Mouse (Mus musculus): ENCODE measurements around the gene Cnot3. TPM values are rescaled to one million over a fixed set of nuclear protein-coding genes. Genes with fewer than 3 reads are reported as not detected.
"Not testable (repeated sequence)": the region's sequence is repeated elsewhere in the genome, so short reads cannot be mapped to it uniquely, and the experiment has no call there.

The Cnot3 gene
- 55.3 and 56.3 TPM in 2 replicates for polyA plus RNA-seq (2015; fragmentation: Nextera tagmentation; extraction: Ambion mirVana)

DNA sequence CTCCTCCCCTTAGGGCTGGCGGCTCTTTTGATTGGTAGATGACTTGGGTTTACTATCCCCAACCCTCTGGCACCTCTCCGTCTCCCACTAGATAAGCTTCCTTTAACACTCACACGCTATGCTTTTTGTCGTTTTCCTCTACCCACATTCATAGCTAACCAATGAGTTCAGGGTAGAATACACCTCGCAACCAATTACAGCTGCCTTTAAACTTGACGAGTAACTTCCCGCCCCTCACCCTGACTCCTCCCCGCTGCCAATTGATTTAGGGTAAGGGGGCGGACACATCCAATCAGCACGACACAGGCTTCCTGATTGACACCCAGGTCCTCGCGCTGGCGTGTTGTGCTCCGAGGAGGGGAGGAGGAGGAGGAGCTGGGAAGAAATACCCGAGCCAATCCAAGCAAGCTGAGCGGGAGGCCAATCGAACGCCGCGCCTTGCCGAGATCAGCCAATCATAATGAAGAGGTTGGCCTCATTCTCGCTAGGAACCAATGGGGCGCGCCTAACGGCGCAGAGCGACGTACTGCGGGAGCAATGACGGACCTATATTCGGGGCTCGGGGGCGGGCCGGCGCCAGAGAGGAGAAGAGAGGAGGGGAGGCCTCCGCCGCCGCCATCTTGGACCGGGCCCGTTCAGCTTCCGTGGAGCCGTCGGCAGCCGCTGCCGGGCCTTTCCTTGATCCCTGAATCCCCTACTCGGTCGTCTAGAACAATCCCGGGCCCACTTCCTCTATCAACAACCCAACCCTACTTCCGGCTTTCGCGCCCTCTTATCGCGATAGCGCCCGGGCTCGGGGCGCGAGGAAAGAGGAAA is at the start of gene Cnot3:
TSS of gene Cnot3 (plus strand) at position 597 of the 816 bp plus-strand sequence.
- H3K4me1 ChIP-seq = peaks cover 43% of the 10 kb centered on the region
- H3K9me3 ChIP-seq (replicated peaks) = no peaks in the 10 kb centered on the region
- peak within 1 kb of the TSS; percentile 95 for H3K4me3 ChIP-seq
- peaks cover 32% of the 10 kb centered on the region for H3K36me3 ChIP-seq (ENCODE audit: poor library complexity, severe bottlenecking)
- ATAC-seq = peak; percentile 98
- WGBS = under 1% methylated on average over 58 of the region's 58 CpGs
- no peaks in the 10 kb centered on the region for H3K27me3 ChIP-seq
- H3K27ac ChIP-seq = peak within 1 kb of the TSS; percentile 97
- H3K9ac ChIP-seq = peak within 1 kb of the TSS; percentile 99
- peak within 1 kb of the TSS; percentile 93 for H3K4me2 ChIP-seq

DNA sequence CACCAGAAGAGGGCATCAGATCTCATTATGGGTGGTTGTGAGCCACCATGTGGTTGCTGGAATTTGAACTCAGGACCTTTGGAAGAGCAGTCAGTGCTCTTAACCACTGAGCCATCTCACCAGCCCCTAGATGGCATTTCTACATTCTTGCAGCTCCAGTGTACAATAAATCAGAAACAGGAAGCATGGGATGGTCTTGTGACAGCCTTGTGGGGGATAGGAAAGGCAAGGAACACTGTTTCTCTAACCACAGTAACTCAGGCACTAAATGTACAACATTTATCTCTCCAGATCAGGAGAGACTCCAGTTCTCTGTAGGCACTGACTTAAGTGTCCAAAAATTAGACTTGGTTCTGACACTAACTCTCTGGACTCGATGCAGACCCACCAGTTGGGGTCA is 47.3 kb upstream of the Cnot3 start:
- not testable (repeated sequence) for H3K9me3 ChIP-seq (replicated peaks); H3K4me3 ChIP-seq; H3K27ac ChIP-seq; H3K4me1 ChIP-seq; H3K4me2 ChIP-seq; H3K27me3 ChIP-seq; ATAC-seq; H3K36me3 ChIP-seq (ENCODE audit: poor library complexity, severe bottlenecking); H3K9ac ChIP-seq
- WGBS = 65% methylated on average over 1 of the region's 1 CpGs

DNA sequence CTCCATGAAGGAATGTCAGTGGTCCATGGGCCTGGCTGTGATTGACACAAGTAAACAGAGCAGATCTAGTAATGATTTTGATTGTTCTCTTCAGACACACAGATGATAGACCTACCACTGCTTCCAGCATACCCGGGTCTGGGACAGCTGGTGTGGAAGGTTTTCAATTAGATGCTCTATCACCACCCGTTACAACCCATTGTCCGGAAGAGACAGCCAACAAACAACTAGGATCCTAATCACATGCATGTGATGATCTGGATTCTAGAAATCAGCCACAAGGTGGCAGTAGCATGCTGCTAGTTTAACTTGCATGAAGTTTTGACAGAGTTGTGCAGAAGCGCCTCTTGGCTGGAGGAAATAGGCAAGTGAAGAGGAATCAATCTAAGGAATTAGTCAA is 43.9 kb upstream of the Cnot3 start:
- Histone ChIP-seq H3K27me3 (no peaks in the 10 kb centered on the region), H3K9me3 (replicated peaks) (no peaks in the 10 kb centered on the region), H3K4me2 (no peak overlapping the region), H3K9ac (no peak overlapping the region), H3K27ac (no peak overlapping the region), H3K4me3 (no peak overlapping the region), H3K36me3 (ENCODE audit: poor library complexity, severe bottlenecking) (no peaks in the 10 kb centered on the region), H3K4me1 (no peaks in the 10 kb centered on the region)
- WGBS = 9% methylated on average over 4 of the region's 4 CpGs
- 0 out of 2 replicates have a peak, but pooled peaks have one; percentile 51 for ATAC-seq

DNA sequence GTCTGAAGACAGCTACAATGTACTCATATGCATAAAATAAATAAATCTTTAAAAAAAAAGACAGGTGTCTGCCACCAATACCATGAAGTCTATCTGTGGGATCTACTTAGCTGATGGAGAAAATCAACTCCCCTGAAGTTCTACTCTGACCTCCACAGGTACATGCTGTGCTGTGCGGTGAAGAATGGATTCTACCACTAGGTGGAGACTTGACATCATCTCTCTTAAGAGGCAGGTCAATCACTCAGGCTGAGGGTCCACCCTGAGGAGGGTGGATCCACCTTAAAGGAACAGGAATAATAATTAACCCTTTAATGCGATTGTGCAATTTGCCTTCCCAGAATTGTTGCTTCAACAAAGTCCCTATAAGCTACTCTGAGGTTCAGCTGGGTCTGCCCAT is 38.3 kb upstream of the Cnot3 start:
- ATAC-seq = no peak
- Histone ChIP-seq H3K9me3 (replicated peaks) (no peaks in the 10 kb centered on the region), H3K4me3 (no peak overlapping the region), H3K4me1 (no peaks in the 10 kb centered on the region), H3K9ac (no peak overlapping the region), H3K27me3 (no peaks in the 10 kb centered on the region; the same call in 1 of the 2 replicates), H3K4me2 (no peak overlapping the region), H3K27ac (no peak overlapping the region), H3K36me3 (ENCODE audit: poor library complexity, severe bottlenecking) (no peaks in the 10 kb centered on the region)
- WGBS = 26% methylated on average over 2 of the region's 2 CpGs

- Histone ChIP-seq H3K4me3 (no peak overlapping the region), H3K27me3 (no peaks in the 10 kb centered on the region; the same call in 1 of the 2 replicates), H3K9ac (no peak overlapping the region), H3K9me3 (replicated peaks) (no peaks in the 10 kb centered on the region), H3K36me3 (ENCODE audit: poor library complexity, severe bottlenecking) (no peaks in the 10 kb centered on the region), H3K4me2 (no peak overlapping the region), H3K4me1 (no peaks in the 10 kb centered on the region), H3K27ac (no peak overlapping the region)
- ATAC-seq = no peak
- WGBS = 92% methylated on average over 6 of the region's 6 CpGs
Observed at GRCm38 (mm10) chr7:3607391-3607790, 37.7 kb upstream of the Cnot3 start.

DNA sequence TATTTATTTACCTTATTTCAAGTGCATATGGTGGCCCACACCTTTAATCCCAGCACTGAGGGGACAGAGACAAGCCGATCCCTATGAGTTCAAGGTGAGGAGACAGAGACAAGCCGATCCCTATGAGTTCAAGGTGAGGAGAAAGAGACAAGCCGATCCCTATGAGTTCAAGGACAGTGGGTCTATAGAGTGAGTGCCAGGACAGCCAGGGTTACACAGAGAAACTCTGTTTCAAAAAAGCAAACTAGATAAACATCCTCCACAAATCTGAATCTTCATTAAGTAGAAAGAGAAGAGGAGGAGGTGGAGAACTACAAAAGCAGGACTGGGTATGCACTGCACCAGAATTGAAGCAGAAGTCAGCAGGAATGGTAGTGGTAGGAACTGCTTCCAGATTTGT is 36.4 kb upstream of the Cnot3 start:
- Histone ChIP-seq H3K4me2 (no peak overlapping the region), H3K4me3 (no peak overlapping the region), H3K9ac (no peak overlapping the region), H3K27ac (no peak overlapping the region), H3K4me1 (no peaks in the 10 kb centered on the region), H3K9me3 (replicated peaks) (no peaks in the 10 kb centered on the region), H3K36me3 (ENCODE audit: poor library complexity, severe bottlenecking) (no peaks in the 10 kb centered on the region), H3K27me3 (no peaks in the 10 kb centered on the region; the same call in 1 of the 2 replicates)
- 89% methylated on average over 3 of the region's 3 CpGs for WGBS
- ATAC-seq = no peak

DNA sequence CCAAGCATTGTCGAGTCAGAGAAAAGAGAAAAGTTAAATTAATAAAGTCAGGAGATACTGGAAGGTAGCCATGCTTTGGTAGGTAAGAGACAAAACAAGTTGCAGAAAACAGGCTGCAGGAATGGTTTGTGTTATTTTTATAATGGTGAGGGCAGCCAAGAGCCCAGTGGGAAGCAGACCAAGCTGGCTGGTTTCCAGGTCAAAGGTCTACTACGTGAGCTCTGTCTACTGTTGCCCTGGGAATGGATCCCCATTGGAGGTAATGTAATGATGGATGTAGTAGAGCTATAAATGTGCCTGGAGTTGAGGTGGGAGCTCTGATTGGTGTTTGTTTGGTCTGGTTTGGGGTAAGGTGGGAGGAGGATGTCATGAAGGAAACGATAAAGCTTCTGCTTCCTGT is 36.0 kb upstream of the Cnot3 start:
- no peak for ATAC-seq
- H3K4me3 ChIP-seq = no peak overlapping the region
- no peak overlapping the region for H3K9ac ChIP-seq
- WGBS = 84% methylated on average over 3 of the region's 3 CpGs
- no peak overlapping the region for H3K27ac ChIP-seq
- H3K9me3 ChIP-seq (replicated peaks) = no peaks in the 10 kb centered on the region
- no peak overlapping the region for H3K4me2 ChIP-seq
- no peaks in the 10 kb centered on the region for H3K36me3 ChIP-seq (ENCODE audit: poor library complexity, severe bottlenecking)
- no peaks in the 10 kb centered on the region for H3K4me1 ChIP-seq
- H3K27me3 ChIP-seq = no peaks in the 10 kb centered on the region; the same call in 1 of the 2 replicates

DNA sequence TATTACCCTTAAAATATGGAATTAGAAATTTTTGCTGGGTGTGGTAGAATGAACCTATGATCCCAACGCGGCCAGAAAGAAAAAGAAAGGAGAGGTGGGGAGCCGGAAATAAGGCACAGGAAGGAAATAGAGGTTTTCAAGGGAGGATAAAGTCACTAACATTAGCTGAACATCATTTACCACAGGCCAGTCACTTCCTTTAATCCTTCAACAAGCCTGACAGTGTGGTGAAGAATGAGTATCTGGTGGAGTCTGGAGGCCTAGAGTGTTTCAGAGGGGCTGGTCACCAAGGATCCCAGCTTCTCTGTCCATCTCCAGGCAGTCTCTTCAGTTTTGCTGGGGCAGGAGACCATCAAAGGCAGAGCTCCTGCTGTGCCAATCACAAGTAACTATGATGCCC is 34.6 kb upstream of the Cnot3 start:
- WGBS = 93% methylated on average over 3 of the region's 3 CpGs
- no peak overlapping the region for H3K4me2 ChIP-seq
- H3K27me3 ChIP-seq = no peaks in the 10 kb centered on the region; the same call in 1 of the 2 replicates
- H3K4me3 ChIP-seq = no peak overlapping the region
- no peak overlapping the region for H3K27ac ChIP-seq
- H3K36me3 ChIP-seq (ENCODE audit: poor library complexity, severe bottlenecking) = no peaks in the 10 kb centered on the region
- ATAC-seq = no peak
- no peak overlapping the region for H3K9ac ChIP-seq
- H3K9me3 ChIP-seq (replicated peaks) = no peaks in the 10 kb centered on the region
- H3K4me1 ChIP-seq = no peaks in the 10 kb centered on the region

GRCm38 (mm10) chr7:3611006-3611405 is 34.1 kb upstream of the Cnot3 start:
- Histone ChIP-seq H3K4me2 (no peak overlapping the region), H3K9me3 (replicated peaks) (no peaks in the 10 kb centered on the region), H3K4me3 (no peak overlapping the region), H3K9ac (no peak overlapping the region), H3K27ac (no peak overlapping the region), H3K27me3 (no peaks in the 10 kb centered on the region; the same call in 1 of the 2 replicates), H3K4me1 (no peaks in the 10 kb centered on the region), H3K36me3 (ENCODE audit: poor library complexity, severe bottlenecking) (no peaks in the 10 kb centered on the region)
- WGBS = 89% methylated on average over 13 of the region's 13 CpGs
- no peak for ATAC-seq

DNA sequence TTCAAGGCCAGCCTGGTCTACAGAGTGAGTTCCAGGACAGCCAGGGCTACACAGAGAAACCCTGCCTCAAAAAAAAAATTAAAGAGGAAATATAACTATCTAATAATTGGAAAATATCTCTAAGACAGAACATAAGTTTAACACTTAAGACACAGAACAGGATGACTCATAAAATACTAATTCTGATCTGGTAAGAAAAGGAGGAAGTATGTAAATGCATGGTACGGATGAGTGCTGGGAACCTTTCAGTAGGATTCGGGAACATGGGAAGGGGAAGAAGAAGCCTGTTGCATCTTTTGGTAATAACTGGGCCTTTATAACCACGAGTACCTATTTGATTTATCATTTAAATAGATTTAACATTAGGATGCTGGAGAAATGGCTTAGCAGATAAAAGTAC is 31.0 kb upstream of the Cnot3 start:
- Histone ChIP-seq H3K4me3 (no peak overlapping the region), H3K27ac (no peak overlapping the region), H3K4me1 (peaks cover 10% of the 10 kb centered on the region), H3K27me3 (no peaks in the 10 kb centered on the region; the same call in 1 of the 2 replicates), H3K9me3 (replicated peaks) (no peaks in the 10 kb centered on the region), H3K4me2 (no peak overlapping the region), H3K36me3 (ENCODE audit: poor library complexity, severe bottlenecking) (peaks cover 2% of the 10 kb centered on the region; the same call in 1 of the 2 replicates), H3K9ac (no peak overlapping the region)
- no peak for ATAC-seq
- 87% methylated on average over 3 of the region's 3 CpGs for WGBS

- Histone ChIP-seq H3K4me1 (peaks cover 10% of the 10 kb centered on the region), H3K4me3 (peak within 1 kb of the TSS; percentile 79; the same call in 1 of the 2 replicates), H3K27me3 (no peaks in the 10 kb centered on the region; the same call in 1 of the 2 replicates), H3K36me3 (ENCODE audit: poor library complexity, severe bottlenecking) (peaks cover 22% of the 10 kb centered on the region), H3K27ac (no peak within 1 kb of the TSS), H3K9ac (no peak within 1 kb of the TSS), H3K4me2 (peak within 1 kb of the TSS; percentile 76), H3K9me3 (replicated peaks) (no peaks in the 10 kb centered on the region)
- 87% methylated on average over 4 of the region's 4 CpGs for WGBS
- ATAC-seq = no peak
Observed at GRCm38 (mm10) chr7:3616057-3616388, 29.0 kb upstream of the Cnot3 start, which contains the start of gene Oscar. Oscar (minus strand) TSS chr7:3616157.

DNA sequence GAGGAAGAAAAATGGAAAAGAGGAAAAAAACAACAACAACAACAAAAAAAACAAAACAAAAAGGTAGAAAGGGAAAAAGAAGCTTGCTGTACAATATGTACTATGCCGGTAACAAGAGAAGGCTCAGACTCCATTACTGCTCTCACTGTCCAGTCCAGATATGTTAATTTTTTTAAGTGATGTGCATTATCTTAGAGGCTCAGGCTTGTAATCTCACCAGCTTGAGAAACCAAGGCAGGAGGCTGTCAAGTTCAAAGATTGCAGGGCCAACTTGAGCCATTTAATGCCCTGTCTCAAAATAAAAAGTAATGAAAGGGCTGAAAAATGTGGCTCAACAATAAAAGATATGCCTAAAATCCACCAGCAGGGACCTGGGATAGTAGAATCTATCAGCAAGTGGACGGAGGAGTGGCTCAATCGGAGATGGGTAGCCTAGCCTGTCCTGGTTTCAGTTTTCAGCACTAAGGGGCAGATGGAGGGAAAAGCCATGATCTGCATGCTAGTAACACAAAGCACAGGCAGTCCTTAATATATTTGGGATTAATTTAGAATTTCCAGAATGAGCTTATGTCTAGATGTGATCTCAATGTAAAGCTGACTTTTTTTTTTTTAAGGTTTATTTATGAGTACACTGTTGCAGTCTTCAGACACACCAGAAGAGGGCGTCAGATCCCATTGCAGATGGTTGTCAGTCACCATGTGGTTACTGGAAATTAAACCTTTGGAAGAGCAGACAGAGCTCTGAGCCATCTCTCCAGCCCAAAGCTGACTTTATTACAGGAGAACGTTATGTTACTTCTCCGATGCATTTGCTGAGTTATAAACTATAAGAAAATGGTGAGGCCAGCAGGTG is 28.5 kb upstream of the Cnot3 start:
- peak; percentile 50 for ATAC-seq
- Histone ChIP-seq H3K4me1 (peaks cover 10% of the 10 kb centered on the region), H3K9ac (no peak overlapping the region), H3K9me3 (replicated peaks) (no peaks in the 10 kb centered on the region), H3K36me3 (ENCODE audit: poor library complexity, severe bottlenecking) (peaks cover 26% of the 10 kb centered on the region), H3K27me3 (no peaks in the 10 kb centered on the region; the same call in 1 of the 2 replicates), H3K27ac (no peak overlapping the region), H3K4me3 (peak overlapping the region; percentile 79), H3K4me2 (peak overlapping the region; percentile 76)
- 42% methylated on average over 6 of the region's 6 CpGs for WGBS

All from forebrain, embryonic 13.5 days (tissue).